Mouse (Mus musculus) kidney, embryonic 14.5 days (tissue): ENCODE data around the gene Zbtb7b. TPM values are rescaled to one million over a fixed set of nuclear protein-coding genes. Genes with fewer than 3 reads are reported as not detected.
A peak's percentile ranks its signal among the peaks of the same experiment; 100 is the strongest.

Source experiments
- ATAC-seq: fragments of 200-750 bp; cut with Nextera tagmentation; 2 replicates; pipeline ENCODE4 v1.8.0; 2017; ENCODE audit warnings: moderate number of reproducible peaks, mild to moderate bottlenecking, moderate TSS enrichment, moderate library complexity; ENCODE audit not compliant: low FRiP score, low TSS enrichment
- H3K27ac ChIP-seq: fragments of 300-500 bp; sonication (generic); 2 replicates; pipeline ENCODE4 v1.5.1; 2014; ENCODE audit warnings: low read depth, mild to moderate bottlenecking, low read length, moderate library complexity, mixed read lengths
- H3K27me3 ChIP-seq: fragments of 300-500 bp; sonication (generic); 2 replicates; pipeline ENCODE4 v1.6.1; 2014; ENCODE audit warnings: mild to moderate bottlenecking, low read length; ENCODE audit not compliant: control insufficient read depth, insufficient read depth
- H3K36me3 ChIP-seq: fragments of 300-500 bp; sonication (generic); 2 replicates; pipeline ENCODE4 v1.6.1; 2014; ENCODE audit warnings: low read length, mixed read lengths; ENCODE audit not compliant: control insufficient read depth, insufficient read depth
- H3K4me1 ChIP-seq: fragments of 300-500 bp; sonication (generic); 2 replicates; pipeline ENCODE4 v1.6.1; 2014; ENCODE audit warnings: low read length, mixed read lengths; ENCODE audit not compliant: control insufficient read depth, insufficient read depth
- H3K4me2 ChIP-seq: fragments of 300-500 bp; sonication (generic); replicated peaks from 2 replicates; pipeline ENCODE4 v1.6.1; 2014; ENCODE audit warnings: low read depth, mild to moderate bottlenecking, low read length
- H3K4me3 ChIP-seq: fragments of 300-500 bp; sonication (generic); 2 replicates; pipeline ENCODE4 v1.5.1; 2014; ENCODE audit warnings: mild to moderate bottlenecking, low read length
- H3K9ac ChIP-seq: fragments of 300-500 bp; sonication (generic); 2 replicates; pipeline ENCODE4 v1.6.1; 2014; ENCODE audit warnings: low read depth, mild to moderate bottlenecking, low read length, moderate library complexity
- H3K9me3 ChIP-seq: fragments of 300-500 bp; sonication (generic); 2 replicates; pipeline ENCODE4 v1.6.1; 2016; ENCODE audit warnings: low read length; ENCODE audit not compliant: control insufficient read depth
- WGBS: fragments of 180-500 bp; shearing (Covaris S2); extraction: QIAGEN DNeasy Blood & Tissue Kit; methylation state at CpG from one replicate; pipeline ENCODE4 v1.1.7; 2014; 5-methylcytosine and 5-hydroxymethylcytosine counted together
- polyA plus RNA-seq: library from polyadenylated mRNA; unstranded; fragments of >200 nt; fragmentation: Nextera tagmentation; extraction: Ambion mirVana; gene quantifications from 2 replicates; pipeline ENCODE4 v1.2.1, GENCODE M21; 2014

The Zbtb7b gene
- polyA plus RNA-seq, 1 experiment from 2014 or later = 1.8 TPM

- H3K27ac ChIP-seq = no peak overlapping the region
- no peak overlapping the region for H3K4me2 ChIP-seq
- H3K36me3 ChIP-seq = no peaks in the 10 kb centered on the region
- H3K4me3 ChIP-seq = no peak overlapping the region
- no peaks in the 10 kb centered on the region for H3K27me3 ChIP-seq
- H3K4me1 ChIP-seq = peaks cover 40% of the 10 kb centered on the region
- ATAC-seq = no peak
- no peaks in the 10 kb centered on the region for H3K9me3 ChIP-seq
- 81% methylated on average over 11 of the region's 11 CpGs for WGBS
- H3K9ac ChIP-seq = no peak overlapping the region
These were observed 6.9 kb downstream of the Zbtb7b start for GRCm38 (mm10) chr3:89387632-89388031.

DNA sequence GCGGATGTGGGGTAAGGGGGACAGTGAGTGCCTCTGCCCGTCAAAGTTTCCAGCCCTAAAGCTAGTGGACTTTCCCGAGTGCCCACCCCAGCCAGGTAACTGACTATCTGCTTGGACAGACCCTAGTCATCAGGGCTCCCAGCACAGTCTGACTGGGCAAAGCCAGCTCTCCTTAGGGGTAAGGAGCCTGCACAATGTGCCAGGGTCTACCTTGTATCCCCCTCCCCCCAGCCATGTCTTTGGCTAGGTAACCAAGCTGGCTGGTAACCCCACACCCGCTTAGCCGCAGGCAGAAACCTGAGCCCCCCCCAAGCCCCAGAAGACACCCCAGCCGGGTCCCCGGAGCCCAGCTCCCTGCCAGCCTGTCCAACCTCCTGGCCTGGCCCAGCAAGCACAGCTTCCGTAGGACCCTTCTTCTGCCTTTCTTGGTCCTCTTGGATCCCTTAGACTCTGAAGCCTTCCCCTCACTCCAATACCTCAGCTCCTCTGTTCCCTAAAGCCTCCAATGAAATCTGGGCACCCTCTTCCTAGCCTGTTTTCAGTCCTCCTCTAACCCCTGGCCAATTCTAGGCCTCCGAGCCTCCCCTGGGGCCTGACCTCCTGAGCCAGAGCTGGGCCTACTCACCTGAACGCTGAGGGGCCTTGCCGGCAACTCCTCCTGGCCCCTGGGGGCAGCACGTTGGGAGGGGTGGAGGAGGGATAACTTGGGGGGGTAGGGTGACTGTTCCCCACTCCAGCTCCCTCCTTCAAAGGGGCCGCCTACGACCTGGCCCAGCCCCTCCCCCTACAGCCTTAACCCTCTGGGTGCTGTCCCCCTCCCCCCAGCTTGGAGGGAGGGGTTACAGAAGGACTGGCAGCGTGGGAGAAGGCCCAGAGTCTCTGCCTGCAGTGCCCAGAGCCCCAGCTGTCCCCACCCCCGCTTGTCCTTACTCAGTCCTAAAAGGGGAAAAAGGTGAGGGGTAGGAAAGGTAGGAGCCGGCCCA is 7.8 kb downstream of the Zbtb7b start:
- H3K9ac ChIP-seq = peak overlapping the region; percentile 28; the same call in 1 of the 2 replicates
- no peak overlapping the region for H3K4me2 ChIP-seq
- ATAC-seq = no peak
- 41% methylated on average over 17 of the region's 17 CpGs for WGBS
- no peak overlapping the region for H3K27ac ChIP-seq
- no peaks in the 10 kb centered on the region for H3K9me3 ChIP-seq
- H3K27me3 ChIP-seq = no peaks in the 10 kb centered on the region
- no peak overlapping the region for H3K4me3 ChIP-seq
- H3K36me3 ChIP-seq = no peaks in the 10 kb centered on the region
- H3K4me1 ChIP-seq = peaks cover 39% of the 10 kb centered on the region

- Histone ChIP-seq H3K27ac (no peak overlapping the region), H3K9me3 (no peaks in the 10 kb centered on the region), H3K27me3 (no peaks in the 10 kb centered on the region), H3K4me1 (peaks cover 27% of the 10 kb centered on the region), H3K9ac (no peak overlapping the region), H3K36me3 (no peaks in the 10 kb centered on the region; the same call in 1 of the 2 replicates), H3K4me3 (no peak overlapping the region), H3K4me2 (no peak overlapping the region)
- no peak for ATAC-seq
- WGBS = 50% methylated on average over 11 of the region's 11 CpGs
These were observed 9.1 kb downstream of the Zbtb7b start for GRCm38 (mm10) chr3:89385451-89385850.

- H3K4me2 ChIP-seq = no peak overlapping the region
- no peak overlapping the region for H3K4me3 ChIP-seq
- no peak overlapping the region for H3K27ac ChIP-seq
- H3K27me3 ChIP-seq = no peaks in the 10 kb centered on the region
- H3K9ac ChIP-seq = no peak overlapping the region
- 73% methylated on average over 12 of the region's 12 CpGs for WGBS
- no peaks in the 10 kb centered on the region for H3K9me3 ChIP-seq
- H3K4me1 ChIP-seq = peaks cover 22% of the 10 kb centered on the region
- H3K36me3 ChIP-seq = no peaks in the 10 kb centered on the region; the same call in 1 of the 2 replicates
- no peak for ATAC-seq
These were observed 10.1 kb downstream of the Zbtb7b start for GRCm38 (mm10) chr3:89384331-89385076.

DNA sequence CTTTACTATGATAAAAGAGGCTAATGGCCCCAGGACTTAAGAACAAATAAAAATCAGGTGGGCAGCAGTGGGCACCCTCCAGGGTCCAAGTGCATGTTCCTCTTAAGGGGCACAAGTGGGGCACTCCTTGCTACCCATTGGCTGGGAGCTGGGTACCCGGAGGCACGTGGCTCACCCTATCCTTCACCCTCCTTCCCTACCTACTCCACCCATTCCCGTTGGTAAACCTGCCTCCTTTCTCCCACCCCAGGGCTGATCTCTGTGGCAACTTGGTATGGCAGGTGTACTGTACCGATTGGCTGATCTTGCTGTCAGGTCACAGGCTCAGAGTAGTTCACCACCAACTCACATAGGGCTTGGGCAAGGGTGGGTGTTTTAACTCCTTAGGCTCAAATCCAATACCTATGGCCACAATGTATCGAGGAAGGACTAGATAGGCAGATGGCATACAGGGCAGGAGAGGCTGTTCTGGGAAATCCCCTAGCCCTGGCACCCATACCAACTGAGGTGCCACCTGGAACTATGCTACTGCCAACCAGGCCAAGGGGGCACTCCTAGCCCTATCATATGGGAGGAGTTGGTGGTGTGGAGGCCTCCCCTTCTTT is 10.8 kb downstream of the Zbtb7b start:
- Histone ChIP-seq H3K27me3 (no peaks in the 10 kb centered on the region), H3K36me3 (no peaks in the 10 kb centered on the region; the same call in 1 of the 2 replicates), H3K9ac (no peak overlapping the region), H3K4me1 (peaks cover 26% of the 10 kb centered on the region), H3K4me3 (no peak overlapping the region), H3K4me2 (no peak overlapping the region), H3K27ac (no peak overlapping the region), H3K9me3 (no peaks in the 10 kb centered on the region)
- no peak for ATAC-seq
- WGBS = 85% methylated on average over 5 of the region's 5 CpGs

- no peak for ATAC-seq
- no peaks in the 10 kb centered on the region for H3K27me3 ChIP-seq
- H3K4me3 ChIP-seq = no peak overlapping the region
- no peak overlapping the region for H3K4me2 ChIP-seq
- no peak overlapping the region for H3K9ac ChIP-seq
- no peaks in the 10 kb centered on the region for H3K9me3 ChIP-seq
- no peak overlapping the region for H3K27ac ChIP-seq
- no peaks in the 10 kb centered on the region; the same call in 1 of the 2 replicates for H3K36me3 ChIP-seq
- H3K4me1 ChIP-seq = peaks cover 31% of the 10 kb centered on the region
- 75% methylated on average over 5 of the region's 5 CpGs for WGBS
These were observed 11.6 kb downstream of the Zbtb7b start for GRCm38 (mm10) chr3:89382950-89383349.

DNA sequence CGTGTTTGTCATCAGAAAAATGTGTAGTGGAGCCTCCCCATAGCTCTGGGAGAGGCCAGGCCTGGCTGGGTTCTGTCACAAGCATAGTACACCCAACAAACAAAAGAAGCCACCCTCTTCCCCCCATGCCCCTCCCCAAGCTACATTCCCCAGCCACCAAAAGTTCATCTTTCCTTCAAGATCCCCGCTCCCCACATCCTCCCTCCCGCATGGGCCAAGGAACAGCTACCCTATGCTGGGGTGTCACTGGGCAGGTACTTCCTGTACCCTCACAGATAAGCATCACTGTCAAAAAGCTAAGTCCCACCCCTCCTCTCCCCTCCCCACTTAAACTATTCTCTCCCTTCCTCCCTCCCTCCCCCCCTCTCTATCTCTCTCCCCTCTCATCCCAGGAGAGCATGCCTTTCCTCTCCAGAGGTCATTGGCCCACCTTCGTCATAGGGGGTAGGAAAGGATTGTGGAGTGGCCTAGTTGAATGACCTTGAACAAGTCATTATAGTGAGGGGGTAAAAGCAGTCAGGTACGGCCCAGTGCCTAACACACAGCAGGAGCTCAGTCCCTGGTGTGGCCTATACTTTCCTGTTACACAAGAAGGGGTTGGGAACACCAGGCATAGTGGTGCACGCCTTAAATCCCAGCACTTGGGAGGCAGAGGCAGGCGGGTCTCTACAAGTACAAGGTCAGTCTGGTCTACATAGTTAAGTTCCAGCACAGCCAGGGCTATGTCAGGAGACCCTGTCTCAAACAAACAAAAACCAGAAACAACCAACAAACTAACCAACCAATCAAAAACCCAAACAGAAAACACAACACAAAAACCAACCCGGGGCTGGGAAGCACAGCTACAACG is 12.3 kb downstream of the Zbtb7b start:
- Histone ChIP-seq H3K4me3 (no peak overlapping the region), H3K27me3 (no peaks in the 10 kb centered on the region), H3K9ac (no peak overlapping the region), H3K4me2 (no peak overlapping the region), H3K9me3 (no peaks in the 10 kb centered on the region), H3K27ac (no peak overlapping the region), H3K36me3 (no peaks in the 10 kb centered on the region; the same call in 1 of the 2 replicates), H3K4me1 (peaks cover 30% of the 10 kb centered on the region)
- no peak for ATAC-seq
- 89% methylated on average over 9 of the region's 9 CpGs for WGBS

DNA sequence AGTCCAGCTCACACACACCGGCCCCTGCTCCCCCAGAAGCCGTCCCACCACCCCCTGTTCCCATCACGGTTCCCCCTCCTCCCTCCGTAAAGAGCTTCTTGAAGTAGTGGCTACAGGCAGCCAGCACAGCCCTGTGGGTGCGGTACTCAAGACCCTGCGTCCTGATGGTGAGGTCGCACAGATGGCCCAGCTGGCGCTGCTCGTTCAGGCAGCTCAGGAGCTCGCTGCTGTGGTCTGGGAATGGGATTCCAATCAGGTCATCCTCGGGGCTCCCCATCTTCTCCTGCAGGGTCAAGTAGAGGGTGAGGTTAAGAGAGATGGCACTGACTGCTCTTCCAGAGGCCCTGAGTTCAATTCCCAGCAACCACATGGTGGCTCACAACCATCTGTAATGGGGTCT is 13.3 kb downstream of the Zbtb7b start:
- Histone ChIP-seq H3K4me2 (no peak overlapping the region), H3K27me3 (no peaks in the 10 kb centered on the region), H3K9me3 (no peaks in the 10 kb centered on the region), H3K4me3 (no peak overlapping the region), H3K4me1 (peaks cover 23% of the 10 kb centered on the region), H3K27ac (no peak overlapping the region), H3K9ac (no peak overlapping the region), H3K36me3 (no peaks in the 10 kb centered on the region; the same call in 1 of the 2 replicates)
- 87% methylated on average over 11 of the region's 11 CpGs for WGBS
- no peak for ATAC-seq
